Mouse (Mus musculus) liver, embryonic 11.5 days (tissue): ENCODE results near the gene Itih2. TPM values are rescaled to one million over a fixed set of nuclear protein-coding genes. Genes with fewer than 3 reads are reported as not detected.

Experiments
- ATAC-seq: fragments of 200-750 bp; cut with Nextera tagmentation; replicated peaks from 2 replicates; pipeline ENCODE4 v1.8.0; 2017; ENCODE audit warnings: moderate number of reproducible peaks, mild to moderate bottlenecking, moderate TSS enrichment, moderate library complexity; ENCODE audit not compliant: low FRiP score
- DNase-seq: peaks from one replicate; pipeline ENCODE4 v3.0.0-alpha.2; 2017; ENCODE audit warnings: low spot score
- H3K27ac ChIP-seq: fragments of 300-500 bp; sonication (generic); 2 replicates; pipeline ENCODE4 v1.5.1; 2014; ENCODE audit warnings: mild to moderate bottlenecking, low read depth, low read length, control low read depth
- H3K27me3 ChIP-seq: fragments of 300-500 bp; sonication (generic); replicated peaks from 2 replicates; pipeline ENCODE4 v1.6.1; 2014; ENCODE audit warnings: low read length, mixed read lengths; ENCODE audit not compliant: control insufficient read depth, insufficient read depth
- H3K36me3 ChIP-seq: fragments of 300-500 bp; sonication (generic); 2 replicates; pipeline ENCODE4 v1.6.1; 2014; ENCODE audit warnings: mild to moderate bottlenecking, low read length, moderate library complexity, mixed read lengths; ENCODE audit not compliant: control insufficient read depth, insufficient read depth
- H3K4me1 ChIP-seq: fragments of 300-500 bp; sonication (generic); replicated peaks from 2 replicates; pipeline ENCODE4 v1.6.1; 2014; ENCODE audit warnings: low read length, mixed read lengths; ENCODE audit not compliant: control insufficient read depth, insufficient read depth
- H3K4me2 ChIP-seq: fragments of 300-500 bp; sonication (generic); 2 replicates; pipeline ENCODE4 v1.6.1; 2014; ENCODE audit warnings: mild to moderate bottlenecking, control low read depth, moderate library complexity
- H3K4me3 ChIP-seq: fragments of 300-500 bp; sonication (generic); 2 replicates; pipeline ENCODE4 v1.5.1; 2014; ENCODE audit warnings: low read depth, low read length, control low read depth
- H3K9ac ChIP-seq: fragments of 300-500 bp; sonication (generic); 2 replicates; pipeline ENCODE4 v1.6.1; 2014; ENCODE audit warnings: low read depth, low read length, control low read depth
- H3K9me3 ChIP-seq: fragments of 300-500 bp; sonication (generic); 2 replicates; pipeline ENCODE4 v1.6.1; 2016; ENCODE audit warnings: low read length, inconsistent platforms, mixed read lengths; ENCODE audit not compliant: control insufficient read depth
- WGBS: fragments of 180-500 bp; shearing (Covaris S2); extraction: QIAGEN DNeasy Blood & Tissue Kit; methylation state at CpG from one replicate; pipeline ENCODE4 v1.1.7; 2014; 5-methylcytosine and 5-hydroxymethylcytosine counted together
- polyA plus RNA-seq: library from polyadenylated mRNA; unstranded; fragments of >200 nt; fragmentation: Nextera tagmentation; extraction: Ambion mirVana; gene quantifications from 2 replicates; pipeline ENCODE4 v1.2.1, GENCODE M21; 2014

Itih2 gene
- polyA plus RNA-seq, 1 experiment from 2014 or later: 259 TPM

GRCm38 (mm10) chr2:10128571-10128970 lies 2.6 kb downstream of the Itih2 start:
- no peaks in the 10 kb centered on the region for H3K4me1 ChIP-seq
- no peak overlapping the region for H3K27ac ChIP-seq
- no peak for ATAC-seq
- DNase-seq: no peak
- H3K27me3 ChIP-seq: no peaks in the 10 kb centered on the region
- no peak overlapping the region for H3K9ac ChIP-seq
- 71% methylated on average over 4 of the region's 4 CpGs for WGBS
- H3K36me3 ChIP-seq: no peaks in the 10 kb centered on the region
- peak overlapping the region; percentile 11 for H3K4me3 ChIP-seq
- no peaks in the 10 kb centered on the region for H3K9me3 ChIP-seq
- peak overlapping the region; percentile 44 for H3K4me2 ChIP-seq

GRCm38 (mm10) chr2:10127471-10127870 lies 3.7 kb downstream of the Itih2 start:
- Histone ChIP-seq H3K36me3 (no peaks in the 10 kb centered on the region), H3K4me3 (peak overlapping the region; percentile 11), H3K4me2 (peak overlapping the region; percentile 44), H3K9me3 (no peaks in the 10 kb centered on the region), H3K27me3 (no peaks in the 10 kb centered on the region), H3K27ac (no peak overlapping the region), H3K4me1 (no peaks in the 10 kb centered on the region), H3K9ac (no peak overlapping the region; the same call in 1 of the 2 replicates)
- DNase-seq (no peak), ATAC-seq (no peak)
- 71% methylated on average over 5 of the region's 5 CpGs for WGBS

GRCm38 (mm10) chr2:10126122-10126521 lies 5.1 kb downstream of the Itih2 start:
- no peak for ATAC-seq
- Histone ChIP-seq H3K36me3 (no peaks in the 10 kb centered on the region), H3K9me3 (no peaks in the 10 kb centered on the region), H3K4me2 (peak overlapping the region; percentile 44), H3K9ac (no peak overlapping the region), H3K4me3 (no peak overlapping the region), H3K27ac (no peak overlapping the region), H3K27me3 (no peaks in the 10 kb centered on the region), H3K4me1 (no peaks in the 10 kb centered on the region)
- no peak for DNase-seq
- whole genome bisulfite sequencing: 85% methylated on average over 4 of the region's 4 CpGs

DNA sequence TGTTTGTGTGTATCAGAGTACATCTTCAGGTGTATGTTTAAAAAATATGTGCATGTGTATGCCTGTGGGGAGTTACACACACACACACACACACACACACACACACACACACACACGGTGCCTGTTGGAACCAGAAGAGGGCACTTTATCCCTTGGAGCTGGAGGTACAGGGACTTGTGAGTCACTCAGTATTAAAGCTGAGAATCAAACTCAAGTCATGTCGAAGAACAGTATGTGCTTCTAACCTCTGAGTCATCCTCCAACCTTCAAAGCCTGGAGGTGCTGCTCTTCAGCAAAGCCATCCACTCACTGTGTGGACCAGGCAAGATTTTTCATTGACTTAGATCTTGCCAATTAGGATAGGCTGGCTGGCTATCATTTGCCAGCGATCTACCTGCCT lies 9.4 kb downstream of the Itih2 start:
- no peak overlapping the region for H3K27ac ChIP-seq
- H3K4me1 ChIP-seq: no peaks in the 10 kb centered on the region
- WGBS: 66% methylated on average over 3 of the region's 3 CpGs
- no peaks in the 10 kb centered on the region for H3K36me3 ChIP-seq
- H3K4me3 ChIP-seq: no peak overlapping the region
- H3K9ac ChIP-seq: no peak overlapping the region
- H3K27me3 ChIP-seq: no peaks in the 10 kb centered on the region
- ATAC-seq: no peak
- no peak for DNase-seq
- H3K4me2 ChIP-seq: no peak overlapping the region
- H3K9me3 ChIP-seq: no peaks in the 10 kb centered on the region

- Histone ChIP-seq H3K36me3 (no peaks in the 10 kb centered on the region), H3K9ac (no peak overlapping the region), H3K27me3 (no peaks in the 10 kb centered on the region), H3K4me1 (no peaks in the 10 kb centered on the region), H3K4me3 (no peak overlapping the region), H3K4me2 (no peak overlapping the region), H3K27ac (no peak overlapping the region), H3K9me3 (no peaks in the 10 kb centered on the region)
- DNase-seq: no peak
- WGBS: 76% methylated on average over 8 of the region's 8 CpGs
- ATAC-seq: no peak
Measured at GRCm38 (mm10) chr2:10119276-10119675, 11.9 kb downstream of the Itih2 start.

DNA sequence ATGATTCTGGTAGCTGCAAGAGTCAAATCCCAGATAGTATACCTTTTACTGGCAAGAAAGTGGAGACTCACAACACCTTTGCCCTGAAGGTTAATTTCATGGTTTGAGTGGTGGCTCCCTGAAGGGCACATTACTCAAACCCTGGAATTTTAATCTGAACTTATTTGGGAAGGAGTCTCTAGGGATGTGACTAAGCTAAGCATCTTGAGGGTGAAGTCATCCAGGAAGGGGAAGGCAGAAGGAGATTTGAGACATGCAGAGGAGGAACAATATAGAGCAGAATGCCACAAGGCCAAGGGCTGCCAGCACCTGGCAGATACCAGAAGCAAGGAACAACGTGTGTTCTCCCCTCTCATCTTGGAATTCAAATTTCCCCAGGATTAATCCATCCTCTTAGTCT lies 12.4 kb downstream of the Itih2 start:
- H3K9ac ChIP-seq: no peak overlapping the region
- no peak for ATAC-seq
- WGBS: 64% methylated on average over 1 of the region's 1 CpGs

DNA sequence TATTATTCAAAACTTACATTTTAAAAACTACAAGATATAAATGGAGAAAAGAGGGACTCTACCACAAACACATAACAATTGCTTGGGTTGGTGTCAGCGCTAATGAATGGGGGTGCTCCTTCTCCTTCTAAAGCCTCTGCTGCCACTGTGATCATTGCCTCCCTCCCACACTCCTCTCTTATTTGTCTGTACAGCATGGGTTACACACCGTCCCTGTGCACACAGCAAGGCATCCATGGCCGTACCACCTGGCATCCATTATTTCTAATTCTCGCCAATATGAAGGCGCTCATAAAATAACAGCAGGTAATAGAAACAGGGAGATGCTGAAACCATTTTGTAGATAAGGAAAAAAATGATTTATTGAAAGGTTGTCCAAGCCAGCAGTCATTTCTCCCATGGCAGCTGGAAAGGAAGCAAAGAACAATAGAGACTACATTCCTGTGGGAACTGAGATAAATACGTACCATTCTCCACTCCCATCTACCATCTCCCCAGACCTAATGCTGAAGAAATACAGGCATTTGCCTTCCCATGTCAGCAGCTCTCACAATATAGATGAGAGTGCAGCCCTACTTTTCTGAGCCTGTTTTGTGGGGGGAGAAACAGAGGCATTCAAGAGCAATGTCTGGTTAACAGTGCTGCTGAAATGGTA lies 22.5 kb downstream of the Itih2 start:
- ATAC-seq: no peak
- no peaks in the 10 kb centered on the region for H3K36me3 ChIP-seq
- no peak overlapping the region for H3K9ac ChIP-seq
- H3K4me1 ChIP-seq: no peaks in the 10 kb centered on the region
- no peak overlapping the region for H3K4me3 ChIP-seq
- 72% methylated on average over 6 of the region's 6 CpGs for WGBS
- H3K27ac ChIP-seq: no peak overlapping the region
- no peaks in the 10 kb centered on the region for H3K9me3 ChIP-seq
- H3K4me2 ChIP-seq: no peak overlapping the region
- no peak for DNase-seq
- no peaks in the 10 kb centered on the region for H3K27me3 ChIP-seq

More for the DNA sequence above, 12.4 kb downstream of the Itih2 start:
- Histone ChIP-seq H3K4me3 (no peak overlapping the region), H3K9me3 (no peaks in the 10 kb centered on the region), H3K36me3 (no peaks in the 10 kb centered on the region), H3K27ac (no peak overlapping the region), H3K4me1 (no peaks in the 10 kb centered on the region), H3K4me2 (no peak overlapping the region), H3K27me3 (no peaks in the 10 kb centered on the region)
- no peak for DNase-seq

DNA sequence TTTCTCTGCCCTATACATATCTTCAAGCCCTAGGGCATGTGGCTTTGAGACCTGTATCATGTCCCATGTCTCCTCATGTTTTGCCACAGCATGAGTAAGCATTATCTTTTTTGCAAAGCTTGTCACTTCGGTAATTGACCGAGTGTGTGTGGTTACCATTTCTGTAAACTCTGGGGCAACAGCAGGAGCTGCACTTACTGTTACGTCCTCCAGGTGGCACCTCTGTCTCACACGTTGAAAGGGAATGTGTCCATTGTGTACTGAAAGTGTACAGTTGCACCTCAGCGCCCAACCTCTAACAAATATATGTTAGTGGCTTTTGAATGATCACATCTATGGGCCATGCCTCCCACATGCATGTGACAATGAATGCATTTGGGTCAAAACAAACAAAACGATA lies 30.0 kb downstream of the Itih2 start:
- no peaks in the 10 kb centered on the region for H3K9me3 ChIP-seq
- H3K4me2 ChIP-seq: no peak overlapping the region
- H3K9ac ChIP-seq: no peak overlapping the region
- no peak overlapping the region for H3K4me3 ChIP-seq
- no peaks in the 10 kb centered on the region for H3K27me3 ChIP-seq
- H3K36me3 ChIP-seq: no peaks in the 10 kb centered on the region; the same call in 1 of the 2 replicates
- H3K4me1 ChIP-seq: no peaks in the 10 kb centered on the region; the same call in 1 of the 2 replicates
- WGBS: 33% methylated on average over 6 of the region's 6 CpGs
- DNase-seq (no peak), ATAC-seq (peak; percentile 35; the same call in 1 of the 2 replicates)
- H3K27ac ChIP-seq: peak overlapping the region; percentile 19; the same call in 1 of the 2 replicates

DNA sequence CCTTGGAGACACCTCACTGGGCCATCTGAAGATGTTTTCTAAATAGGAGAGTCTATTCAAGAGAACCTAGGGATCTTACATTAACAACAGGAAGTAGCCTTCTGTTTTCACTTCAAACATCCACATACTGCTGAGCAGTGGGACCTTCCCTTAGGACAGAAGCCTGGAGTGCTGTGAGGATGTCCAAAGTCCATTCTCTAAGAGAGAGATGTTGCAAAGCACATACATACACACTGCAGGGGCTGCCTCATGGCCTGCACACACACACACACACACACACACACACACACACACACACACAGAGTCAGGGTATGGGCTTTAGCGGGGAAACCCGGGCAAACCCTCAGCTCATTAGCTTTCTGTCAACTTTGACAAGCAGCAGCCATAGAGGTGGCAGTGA lies 30.7 kb downstream of the Itih2 start:
- no peak overlapping the region; the same call in none of the 2 replicates for H3K27ac ChIP-seq
- ATAC-seq (no peak), DNase-seq (no peak)
- no peaks in the 10 kb centered on the region for H3K27me3 ChIP-seq
- H3K9me3 ChIP-seq: no peaks in the 10 kb centered on the region
- H3K4me1 ChIP-seq: no peaks in the 10 kb centered on the region; the same call in 1 of the 2 replicates
- H3K36me3 ChIP-seq: no peaks in the 10 kb centered on the region; the same call in 1 of the 2 replicates
- no peak overlapping the region for H3K4me3 ChIP-seq
- H3K9ac ChIP-seq: no peak overlapping the region
- 52% methylated on average over 2 of the region's 2 CpGs for WGBS
- H3K4me2 ChIP-seq: no peak overlapping the region
